Mouse (Mus musculus) B cell, adult 2 months (primary cell): ENCODE results near the gene Gm8082.
"Not testable (repeated sequence)": the region's sequence is repeated elsewhere in the genome, so short reads cannot be mapped to it uniquely, and the experiment has no call there.

Experiments used
- DNase-seq, 2 experiments: peaks; one replicate each; pipeline ENCODE4 v3.0.0; 2022

Gene Gm8082

DNA sequence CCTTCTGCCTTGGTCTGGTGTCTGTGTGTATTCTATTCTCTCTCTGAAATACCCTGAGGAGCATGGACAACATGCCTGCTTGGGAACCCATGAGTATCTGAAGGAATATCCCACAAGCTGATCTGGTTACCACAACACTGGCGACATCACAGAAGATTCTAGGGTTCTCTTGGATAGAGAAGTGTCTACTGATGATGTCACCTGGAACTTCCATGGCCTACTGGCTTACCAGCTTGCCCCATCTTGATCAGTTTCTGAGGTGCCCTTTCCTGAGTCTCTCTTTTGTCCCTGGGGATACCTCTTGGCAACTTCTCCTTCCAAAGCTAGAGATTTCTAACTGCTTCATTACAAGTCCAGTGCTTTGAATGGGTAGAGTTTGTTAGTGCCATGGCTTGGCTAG, at the start of gene Gm8082:
Gm8082 (minus strand) TSS at position 101 of the 400 bp plus-strand sequence.
- not testable (repeated sequence) for DNase-seq

DNA sequence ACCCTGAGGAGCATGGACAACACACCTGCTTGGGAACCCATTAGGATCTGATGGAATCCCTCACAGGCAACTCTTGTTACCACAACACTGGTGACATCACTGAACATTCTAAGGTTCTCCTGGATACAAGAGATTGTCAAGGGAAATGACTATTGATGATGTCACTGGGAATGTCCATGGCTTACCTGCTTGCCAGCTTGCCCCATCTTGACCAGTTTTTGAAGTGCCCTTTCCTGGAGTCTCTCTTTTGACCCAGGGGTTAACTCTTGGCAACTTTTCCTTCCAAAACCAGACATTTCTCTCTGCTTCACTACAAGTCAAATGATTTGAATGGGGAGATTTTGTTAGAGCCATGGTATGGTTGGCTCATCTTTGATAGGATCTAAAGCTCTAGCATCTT, 22.1 kb upstream of the Gm8082 start, which contains the start of gene Gm10376:
Gm10376 (minus strand) TSS at position 101 of the 400 bp plus-strand sequence.
- DNase-seq = not testable (repeated sequence)
